Mouse (Mus musculus) neural tube, embryonic 12.5 days (tissue): ENCODE measurements around the gene Nrarp. TPM values are rescaled to one million over a fixed set of nuclear protein-coding genes. Genes with fewer than 3 reads are reported as not detected.

Experiments
- ATAC-seq: fragments of 200-750 bp; cut with Nextera tagmentation; 2 replicates; pipeline ENCODE4 v1.8.0; 2017; ENCODE audit warnings: low read depth, mild to moderate bottlenecking, moderate TSS enrichment, moderate library complexity; ENCODE audit not compliant: low FRiP score
- H3K27ac ChIP-seq: fragments of 300-500 bp; sonication (generic); 2 replicates; pipeline ENCODE4 v1.5.1; 2016
- H3K27me3 ChIP-seq: fragments of 300-500 bp; sonication (generic); replicated peaks from 2 replicates; pipeline ENCODE4 v1.6.1; 2016; ENCODE audit warnings: mild to moderate bottlenecking
- H3K36me3 ChIP-seq: fragments of 300-500 bp; sonication (generic); 2 replicates; pipeline ENCODE4 v1.6.1; 2016; ENCODE audit warnings: mild to moderate bottlenecking
- H3K4me1 ChIP-seq: fragments of 300-500 bp; sonication (generic); 2 replicates; pipeline ENCODE4 v1.6.1; 2016
- H3K4me2 ChIP-seq: fragments of 300-500 bp; sonication (generic); replicated peaks from 2 replicates; pipeline ENCODE4 v1.6.1; 2016; ENCODE audit warnings: mild to moderate bottlenecking
- H3K4me3 ChIP-seq: fragments of 300-500 bp; sonication (generic); 2 replicates; pipeline ENCODE4 v1.5.1; 2016
- H3K9ac ChIP-seq: fragments of 300-500 bp; sonication (generic); 2 replicates; pipeline ENCODE4 v1.6.1; 2016; ENCODE audit warnings: mild to moderate bottlenecking
- H3K9me3 ChIP-seq: fragments of 300-500 bp; sonication (generic); 2 replicates; pipeline ENCODE4 v1.6.1; 2016; ENCODE audit warnings: mild to moderate bottlenecking
- WGBS: fragments of 180-500 bp; shearing (Covaris S2); methylation state at CpG from one replicate; pipeline ENCODE4 v1.1.7; 2016; 5-methylcytosine and 5-hydroxymethylcytosine counted together
- polyA plus RNA-seq: library from polyadenylated mRNA; unstranded; fragments of >200 nt; fragmentation: Nextera tagmentation; extraction: Ambion mirVana; gene quantifications from 2 replicates; pipeline ENCODE4 v1.2.1, GENCODE M21; 2016

Gene Nrarp
- polyA plus RNA-seq, 1 experiment from 2014 or later = 96.8 TPM

DNA sequence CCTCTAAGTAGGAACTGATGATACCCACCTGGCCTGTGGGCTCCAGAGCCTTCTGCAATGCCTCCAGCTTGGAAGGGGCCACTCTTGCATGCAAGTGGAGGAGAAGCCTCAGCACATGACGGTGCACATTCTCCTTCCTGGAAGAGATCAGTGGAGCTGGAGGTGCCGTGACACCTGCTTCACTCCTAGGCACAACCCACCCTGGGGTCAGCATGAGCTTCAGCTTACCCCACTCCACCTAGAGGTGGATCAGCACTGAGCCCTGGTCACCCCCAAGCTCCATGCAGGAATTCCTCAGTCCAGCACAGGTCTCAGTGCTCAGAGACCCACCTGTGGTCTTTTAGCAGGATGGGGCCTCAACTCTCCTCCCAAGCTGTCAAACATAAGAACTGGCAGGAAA, 20.1 kb downstream of the Nrarp start:
- no peak overlapping the region for H3K9ac ChIP-seq
- no peaks in the 10 kb centered on the region for H3K9me3 ChIP-seq
- H3K4me1 ChIP-seq = no peaks in the 10 kb centered on the region; the same call in 1 of the 2 replicates
- H3K4me3 ChIP-seq = no peak overlapping the region
- no peak overlapping the region for H3K27ac ChIP-seq
- peaks cover 16% of the 10 kb centered on the region for H3K27me3 ChIP-seq
- ATAC-seq = no peak
- H3K4me2 ChIP-seq = no peak overlapping the region
- 96% methylated on average over 2 of the region's 2 CpGs for WGBS
- H3K36me3 ChIP-seq = peaks cover 74% of the 10 kb centered on the region

DNA sequence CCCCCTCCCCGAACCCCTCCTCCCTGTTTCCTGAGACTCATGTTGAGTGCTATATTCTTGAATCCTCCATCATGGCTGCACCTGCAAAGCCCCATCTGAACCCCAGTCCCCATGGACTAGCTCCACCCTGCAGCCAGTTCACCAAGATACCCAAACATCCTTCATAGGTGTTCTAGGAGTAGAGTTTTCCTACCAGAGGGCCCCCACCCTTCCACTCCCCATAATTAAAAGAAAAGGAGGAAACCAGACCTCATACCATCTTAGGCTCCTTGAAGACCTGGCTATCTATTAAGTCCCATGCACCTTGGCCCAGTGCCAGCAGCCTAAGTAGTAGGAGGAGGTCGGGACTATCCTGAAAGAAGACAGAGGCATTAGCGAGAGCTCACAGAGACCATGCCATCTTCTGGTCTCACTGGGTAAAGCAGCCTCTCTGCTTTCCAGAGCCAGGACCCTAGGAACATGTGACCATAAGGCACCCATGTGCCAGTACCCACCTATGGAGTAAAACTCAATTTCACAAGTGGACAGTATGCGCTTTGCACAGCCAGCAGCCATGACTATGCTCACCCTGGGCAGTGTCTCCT, 23.2 kb downstream of the Nrarp start:
- H3K36me3 ChIP-seq = peaks cover 89% of the 10 kb centered on the region
- no peak for ATAC-seq
- no peaks in the 10 kb centered on the region for H3K27me3 ChIP-seq

DNA sequence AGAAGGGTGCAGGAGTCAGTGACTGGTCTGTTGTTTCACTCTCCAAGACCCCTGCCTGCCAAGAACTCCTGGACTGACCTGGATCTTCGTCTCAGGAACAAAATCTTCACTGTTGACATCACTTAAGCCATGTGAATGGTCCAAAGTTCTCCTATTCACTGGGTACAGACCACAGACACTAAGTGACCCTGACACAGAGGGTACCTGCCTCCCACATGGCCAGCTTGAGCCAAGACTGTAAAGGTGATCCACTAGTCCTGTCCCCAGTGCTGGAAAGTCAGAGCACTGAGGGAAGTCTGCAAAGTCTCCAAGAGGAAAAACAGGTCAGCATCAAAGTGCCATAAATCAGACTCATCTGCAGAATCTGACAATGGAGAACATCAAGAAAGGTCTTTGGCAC, 27.0 kb downstream of the Nrarp start:
- peaks cover 54% of the 10 kb centered on the region for H3K36me3 ChIP-seq
- 87% methylated on average over 1 of the region's 1 CpGs for WGBS

More for the DNA sequence above, 23.2 kb downstream of the Nrarp start:
- 66% methylated on average over 4 of the region's 4 CpGs for WGBS
- Histone ChIP-seq H3K9ac (no peak overlapping the region), H3K4me2 (no peak overlapping the region), H3K4me1 (0 out of 2 replicates have a peak, but pooled peaks cover 4% of the 10 kb centered on the region), H3K4me3 (no peak overlapping the region), H3K27ac (no peak overlapping the region), H3K9me3 (no peaks in the 10 kb centered on the region)

DNA sequence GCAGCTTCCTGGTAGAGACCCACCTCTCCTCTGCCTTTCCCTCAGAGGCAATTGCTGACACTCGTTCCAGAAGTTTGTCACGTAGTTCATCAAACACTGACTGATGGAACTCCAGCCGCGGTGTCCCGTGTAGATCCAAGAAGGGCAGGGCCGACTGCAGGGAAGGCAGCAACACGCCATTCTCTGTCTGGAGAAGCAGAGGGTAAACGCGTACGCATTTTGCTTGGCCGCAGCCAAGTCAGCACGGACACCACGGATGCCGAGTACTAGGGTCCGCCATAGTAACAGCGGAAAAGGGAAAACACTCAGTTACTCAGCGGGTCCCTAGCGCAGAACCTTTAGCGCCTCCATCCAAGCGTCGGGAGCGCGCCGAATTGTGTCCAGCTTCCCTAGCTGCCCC, 30.1 kb downstream of the Nrarp start:
- H3K27ac ChIP-seq = 0 out of 2 replicates have a peak overlapping the region, but pooled peaks have one; percentile 33
- H3K9me3 ChIP-seq = no peaks in the 10 kb centered on the region
- ATAC-seq = peak; percentile 51; the same call in 1 of the 2 replicates
- peaks cover 20% of the 10 kb centered on the region for H3K4me1 ChIP-seq
- peaks cover 14% of the 10 kb centered on the region; the same call in 1 of the 2 replicates for H3K27me3 ChIP-seq
- H3K9ac ChIP-seq = peak overlapping the region; percentile 76
- peak overlapping the region; percentile 93 for H3K4me2 ChIP-seq
- peak overlapping the region; percentile 65 for H3K4me3 ChIP-seq
- H3K36me3 ChIP-seq = peaks cover 25% of the 10 kb centered on the region
- WGBS = under 1% methylated on average over 24 of the region's 24 CpGs

More for the DNA sequence above, 27.0 kb downstream of the Nrarp start:
- Histone ChIP-seq H3K27me3 (0 out of 2 replicates have a peak, but pooled peaks cover under 1% of the 10 kb centered on the region), H3K4me2 (no peak overlapping the region), H3K27ac (no peak overlapping the region), H3K9ac (no peak overlapping the region), H3K4me3 (no peak overlapping the region), H3K9me3 (no peaks in the 10 kb centered on the region), H3K4me1 (peaks cover 20% of the 10 kb centered on the region)
- ATAC-seq = no peak

DNA sequence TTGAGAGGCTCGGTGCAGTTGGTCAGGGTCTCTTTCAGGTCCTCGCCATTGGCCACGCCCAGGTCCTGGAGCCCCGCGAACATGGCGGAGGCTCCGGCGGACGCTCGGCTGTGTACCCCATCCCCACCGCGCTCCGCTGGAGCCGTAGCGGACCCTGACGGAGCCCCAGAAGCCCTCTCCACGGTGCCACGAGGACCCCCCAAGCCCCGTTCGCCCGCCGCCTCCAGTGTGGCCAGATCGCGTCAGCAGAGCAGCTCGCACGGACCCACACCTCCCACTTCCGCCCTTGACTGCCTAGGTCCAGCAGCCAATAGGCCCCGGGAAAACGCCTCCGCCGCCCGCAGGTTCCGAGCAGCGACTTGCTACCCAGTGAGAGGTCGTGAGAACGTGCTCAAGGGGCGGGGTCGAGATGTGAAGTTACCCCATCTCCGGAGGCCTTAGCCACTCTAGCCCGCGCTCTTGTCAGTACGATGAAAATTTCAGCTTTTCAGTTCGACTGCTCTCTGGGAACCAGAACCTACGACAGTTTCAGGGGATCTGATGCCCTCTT, 30.6 kb downstream of the Nrarp start, which contains the start of gene Nelfb:
Gene Nelfb (minus strand): TSS at position 369 of the 550 bp plus-strand sequence.
- Histone ChIP-seq H3K9me3 (no peaks in the 10 kb centered on the region), H3K27ac (0 out of 2 replicates have a peak within 1 kb of the TSS, but pooled peaks have one; percentile 33), H3K9ac (peak within 1 kb of the TSS; percentile 76), H3K36me3 (peaks cover 20% of the 10 kb centered on the region; the same call in 1 of the 2 replicates), H3K27me3 (peaks cover 14% of the 10 kb centered on the region; the same call in 1 of the 2 replicates), H3K4me1 (peaks cover 20% of the 10 kb centered on the region), H3K4me3 (peak within 1 kb of the TSS; percentile 65), H3K4me2 (peak within 1 kb of the TSS; percentile 93)
- WGBS = under 1% methylated on average over 44 of the region's 44 CpGs
- ATAC-seq = peak; percentile 90

DNA sequence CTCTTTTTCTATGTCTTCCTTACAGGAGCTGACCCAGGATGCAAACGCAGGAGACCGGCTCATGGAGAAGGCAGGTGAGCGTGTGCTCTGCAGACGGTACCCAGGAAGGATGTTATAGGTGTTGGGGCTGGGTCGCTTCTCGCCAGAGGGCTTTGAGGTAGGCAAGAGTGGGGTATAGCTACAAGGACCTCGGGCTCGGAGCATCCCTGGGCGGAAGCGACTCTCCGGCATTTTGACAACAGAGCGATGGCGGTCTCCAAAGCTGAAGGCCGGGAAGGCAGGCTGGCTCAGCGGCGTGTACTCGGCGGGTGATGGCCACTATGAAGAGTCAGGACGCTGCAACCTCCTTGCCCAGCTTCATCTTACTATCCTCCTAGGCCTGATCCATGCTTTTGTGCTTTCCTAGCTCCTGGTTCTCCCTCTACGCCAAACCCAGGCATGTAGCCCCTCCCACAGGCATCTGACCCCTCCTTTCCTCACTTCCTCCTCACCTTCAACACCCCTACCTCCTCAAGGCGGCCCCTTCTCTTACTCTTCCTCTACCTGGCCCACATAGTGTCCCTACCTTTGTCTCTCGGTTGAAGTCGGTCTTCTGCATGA, 32.8 kb downstream of the Nrarp start:
- Histone ChIP-seq H3K27ac (no peak overlapping the region), H3K9ac (no peak overlapping the region), H3K27me3 (peaks cover 14% of the 10 kb centered on the region; the same call in 1 of the 2 replicates), H3K4me1 (peaks cover 16% of the 10 kb centered on the region), H3K4me3 (no peak overlapping the region), H3K9me3 (no peaks in the 10 kb centered on the region), H3K4me2 (no peak overlapping the region), H3K36me3 (peaks cover 1% of the 10 kb centered on the region; the same call in 1 of the 2 replicates)
- WGBS = 69% methylated on average over 23 of the region's 23 CpGs
- no peak for ATAC-seq

DNA sequence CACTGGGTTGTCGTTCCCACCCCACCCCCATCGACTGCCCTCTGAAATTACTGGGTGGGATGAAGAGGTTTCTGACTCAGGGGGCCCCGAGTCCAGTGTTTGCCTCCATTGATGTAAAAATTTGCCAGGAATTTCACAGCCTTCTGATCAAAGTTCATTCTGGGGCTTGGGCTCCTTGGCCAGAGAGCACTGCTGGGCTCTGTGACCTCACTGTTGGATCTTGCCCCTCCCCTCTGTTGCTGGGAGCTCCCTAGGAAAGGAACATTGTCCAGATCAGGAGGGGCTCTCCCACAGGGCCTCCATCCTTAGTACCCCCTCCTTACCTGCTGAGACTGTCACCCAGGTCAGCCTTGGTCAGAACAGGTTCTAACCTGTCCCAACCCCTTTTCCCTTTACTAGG, 33.9 kb downstream of the Nrarp start, which contains the start of gene Stpg3:
Gene Stpg3 (minus strand): TSS at position 194 of the 400 bp plus-strand sequence.
- Histone ChIP-seq H3K4me2 (no peak within 1 kb of the TSS), H3K27ac (no peak within 1 kb of the TSS), H3K9me3 (no peaks in the 10 kb centered on the region), H3K27me3 (peaks cover 14% of the 10 kb centered on the region; the same call in 1 of the 2 replicates), H3K9ac (no peak within 1 kb of the TSS), H3K4me3 (no peak within 1 kb of the TSS), H3K36me3 (no peaks in the 10 kb centered on the region), H3K4me1 (peaks cover 17% of the 10 kb centered on the region)
- ATAC-seq = no peak
- WGBS = 80% methylated on average over 3 of the region's 3 CpGs

DNA sequence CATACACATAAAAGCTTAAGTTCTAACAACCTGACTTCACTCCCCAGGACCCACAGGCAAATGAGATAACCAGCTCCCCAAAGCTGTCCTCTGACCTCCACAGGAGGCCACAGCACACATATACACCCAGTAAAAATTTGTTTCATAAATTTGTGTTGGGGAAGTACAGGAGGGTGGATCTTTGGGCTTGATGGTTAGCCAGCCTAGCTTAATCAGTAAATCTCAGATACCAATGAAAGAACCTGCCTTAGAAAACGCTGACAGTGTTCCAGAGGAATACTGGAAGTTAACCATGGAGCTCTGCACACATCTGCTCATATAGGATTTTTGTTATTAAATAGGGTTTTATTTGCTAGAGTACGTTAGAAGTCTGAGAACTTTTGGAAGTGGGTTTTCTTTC, 37.1 kb downstream of the Nrarp start:
- Histone ChIP-seq H3K9me3 (no peaks in the 10 kb centered on the region), H3K36me3 (peaks cover 5% of the 10 kb centered on the region; the same call in 1 of the 2 replicates), H3K27me3 (peaks cover 14% of the 10 kb centered on the region; the same call in 1 of the 2 replicates), H3K4me1 (peaks cover 6% of the 10 kb centered on the region; the same call in 1 of the 2 replicates), H3K4me3 (no peak overlapping the region), H3K4me2 (no peak overlapping the region), H3K27ac (no peak overlapping the region), H3K9ac (no peak overlapping the region)
- 62% methylated on average over 2 of the region's 2 CpGs for whole genome bisulfite sequencing
- no peak for ATAC-seq

DNA sequence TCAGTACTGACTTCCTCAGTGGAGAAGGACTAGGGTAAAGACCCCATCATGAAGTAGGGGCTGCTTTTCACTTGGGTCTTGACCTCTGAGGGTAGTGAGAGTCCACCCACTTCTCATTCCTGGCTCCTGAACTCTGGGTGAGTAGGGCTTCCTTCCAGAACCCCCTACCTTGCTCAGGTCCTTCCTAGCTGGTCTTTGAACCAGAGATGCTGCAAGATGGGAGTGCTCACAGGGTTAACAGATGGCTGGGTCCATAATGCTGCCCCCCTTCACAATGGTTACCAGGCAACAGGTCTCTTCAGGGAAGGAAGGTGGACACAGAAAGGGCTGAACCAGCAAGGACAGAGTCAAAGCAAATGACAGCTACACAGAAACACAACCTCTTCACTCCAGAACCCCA, 37.9 kb downstream of the Nrarp start, which contains the start of gene Fam166a:
Gene Fam166a (plus strand): TSS at position 301 of the 400 bp plus-strand sequence.
- no peaks in the 10 kb centered on the region for H3K9me3 ChIP-seq
- no peak within 1 kb of the TSS for H3K4me2 ChIP-seq
- H3K27me3 ChIP-seq = 0 out of 2 replicates have a peak, but pooled peaks cover 7% of the 10 kb centered on the region
- no peak within 1 kb of the TSS for H3K9ac ChIP-seq
- no peak within 1 kb of the TSS for H3K27ac ChIP-seq
- no peak within 1 kb of the TSS for H3K4me3 ChIP-seq
- peaks cover 5% of the 10 kb centered on the region; the same call in 1 of the 2 replicates for H3K36me3 ChIP-seq
- peaks cover 10% of the 10 kb centered on the region for H3K4me1 ChIP-seq
- no peak for ATAC-seq

DNA sequence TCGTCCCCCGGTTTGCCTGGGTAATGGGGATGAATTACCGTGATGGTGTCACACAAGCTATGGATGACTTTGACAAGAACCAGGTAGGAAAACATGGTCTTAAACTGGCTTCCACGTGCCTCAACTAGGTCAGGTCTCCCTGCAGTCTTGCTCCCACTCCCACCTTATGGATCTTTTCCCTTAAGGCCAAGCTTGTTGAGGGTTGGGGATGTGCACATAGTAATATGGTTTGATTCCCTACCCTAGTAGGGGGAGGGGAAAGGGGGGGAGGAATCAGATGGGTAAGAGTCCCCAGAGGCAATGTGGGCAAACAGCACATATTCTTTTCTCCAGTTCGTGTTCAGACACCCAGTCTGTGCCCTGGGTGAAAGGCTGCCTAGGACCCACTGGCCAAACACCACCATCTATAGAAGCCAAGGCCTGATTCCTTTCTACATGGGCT, 40.8 kb downstream of the Nrarp start:
- Histone ChIP-seq H3K36me3 (peaks cover 5% of the 10 kb centered on the region; the same call in 1 of the 2 replicates), H3K4me3 (no peak overlapping the region), H3K4me1 (peaks cover 23% of the 10 kb centered on the region), H3K9me3 (no peaks in the 10 kb centered on the region), H3K27me3 (no peaks in the 10 kb centered on the region), H3K9ac (no peak overlapping the region), H3K27ac (no peak overlapping the region), H3K4me2 (no peak overlapping the region)
- 66% methylated on average over 5 of the region's 5 CpGs for WGBS
- no peak for ATAC-seq

DNA sequence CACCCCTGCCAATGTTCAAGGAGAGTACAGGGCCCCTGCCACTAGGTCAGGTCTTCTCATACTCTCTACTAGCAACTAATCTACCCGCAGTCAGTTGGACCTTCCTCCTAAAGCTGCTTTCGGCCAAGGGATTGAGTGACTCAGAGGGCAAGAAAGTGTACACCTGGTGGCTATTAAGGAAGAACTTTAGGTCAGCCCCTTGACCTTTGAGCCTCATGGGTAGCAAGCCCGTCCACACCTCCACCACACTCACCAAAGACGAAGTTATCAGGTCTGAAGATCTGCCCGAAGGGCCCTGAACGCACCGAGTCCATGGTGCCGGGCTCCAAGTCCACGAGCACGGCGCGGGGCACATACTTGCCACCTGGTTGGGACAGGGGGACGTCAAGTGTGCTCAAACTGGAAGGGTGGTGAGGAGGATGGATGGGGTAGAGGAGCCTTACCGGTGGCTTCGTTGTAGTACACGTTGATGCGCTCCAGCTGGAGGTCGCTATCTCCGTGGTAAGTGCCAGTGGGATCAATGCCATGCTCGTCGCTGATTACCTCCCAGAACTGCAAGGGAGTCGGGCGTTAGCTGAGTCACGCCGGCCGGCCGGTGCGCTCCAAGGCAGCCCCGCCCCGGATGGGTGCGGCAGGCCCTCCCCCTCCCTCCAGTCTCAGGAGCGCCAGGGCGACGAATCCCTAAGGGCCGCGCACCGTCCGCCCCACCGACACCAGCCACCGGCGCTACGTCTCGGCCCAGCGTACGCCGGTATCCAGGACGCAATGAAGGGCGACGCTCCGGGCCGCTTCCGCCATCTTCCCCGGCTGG, 43.3 kb downstream of the Nrarp start:
- H3K4me2 ChIP-seq = peak overlapping the region; percentile 98
- no peaks in the 10 kb centered on the region for H3K9me3 ChIP-seq
- peak overlapping the region; percentile 74 for H3K27ac ChIP-seq
- 3% methylated on average over 53 of the region's 53 CpGs for WGBS
- no peaks in the 10 kb centered on the region for H3K27me3 ChIP-seq
- peak; percentile 31 for ATAC-seq
- H3K36me3 ChIP-seq = peaks cover 5% of the 10 kb centered on the region; the same call in 1 of the 2 replicates
- H3K4me3 ChIP-seq = peak overlapping the region; percentile 90
- H3K9ac ChIP-seq = peak overlapping the region; percentile 79
- peaks cover 21% of the 10 kb centered on the region for H3K4me1 ChIP-seq
